Mouse (Mus musculus) neural tube, embryonic 11.5 days (tissue): ENCODE measurements around the gene Grid2. TPM values are rescaled to one million over a fixed set of nuclear protein-coding genes. Genes with fewer than 3 reads are reported as not detected.

Experiments
- ATAC-seq: fragments of 200-750 bp; cut with Nextera tagmentation; 2 replicates; pipeline ENCODE4 v1.8.0; 2017; ENCODE audit warnings: moderate number of reproducible peaks, mild to moderate bottlenecking, moderate TSS enrichment, moderate library complexity; ENCODE audit not compliant: insufficient read depth, low FRiP score, low TSS enrichment
- DNase-seq: peaks from one replicate; pipeline ENCODE4 v3.0.0-alpha.2; 2015; ENCODE audit warnings: low spot score
- H3K27ac ChIP-seq: fragments of 300-500 bp; sonication (generic); 2 replicates; pipeline ENCODE4 v1.5.1; 2014; ENCODE audit warnings: low read depth, mild to moderate bottlenecking, low read length
- H3K27me3 ChIP-seq: fragments of 300-500 bp; sonication (generic); 2 replicates; pipeline ENCODE4 v1.6.1; 2014; ENCODE audit warnings: mild to moderate bottlenecking, low read length, mixed read lengths; ENCODE audit not compliant: control insufficient read depth, insufficient read depth
- H3K36me3 ChIP-seq: fragments of 300-500 bp; sonication (generic); 2 replicates; pipeline ENCODE4 v1.6.1; 2014; ENCODE audit warnings: mild to moderate bottlenecking, low read length, moderate library complexity, mixed read lengths; ENCODE audit not compliant: control insufficient read depth, insufficient read depth
- H3K4me1 ChIP-seq: fragments of 300-500 bp; sonication (generic); 2 replicates; pipeline ENCODE4 v1.6.1; 2014; ENCODE audit warnings: low read length, mixed read lengths; ENCODE audit not compliant: control insufficient read depth, insufficient read depth
- H3K4me2 ChIP-seq: fragments of 300-500 bp; sonication (generic); 2 replicates; pipeline ENCODE4 v1.6.1; 2014; ENCODE audit warnings: low read depth, mild to moderate bottlenecking, moderate library complexity
- H3K4me3 ChIP-seq: fragments of 300-500 bp; sonication (generic); 2 replicates; pipeline ENCODE4 v1.5.1; 2014; ENCODE audit warnings: low read depth, low read length
- H3K9ac ChIP-seq: fragments of 300-500 bp; sonication (generic); 2 replicates; pipeline ENCODE4 v1.6.1; 2014; ENCODE audit warnings: mild to moderate bottlenecking, low read length
- H3K9me3 ChIP-seq: fragments of 300-500 bp; sonication (generic); 2 replicates; pipeline ENCODE4 v1.6.1; 2016; ENCODE audit warnings: low read length; ENCODE audit not compliant: control insufficient read depth
- whole genome bisulfite sequencing: fragments of 180-500 bp; shearing (Covaris S2); extraction: QIAGEN DNeasy Blood & Tissue Kit; methylation state at CpG from one replicate; pipeline ENCODE4 v1.1.7; 2014; 5-methylcytosine and 5-hydroxymethylcytosine counted together
- polyA plus RNA-seq: library from polyadenylated mRNA; unstranded; fragments of >200 nt; fragmentation: Nextera tagmentation; extraction: Ambion mirVana; gene quantifications from 2 replicates; pipeline ENCODE4 v1.2.1, GENCODE M21; 2014

Gene Grid2
- polyA plus RNA-seq, 1 experiment from 2014 or later: 3.3 TPM

DNA sequence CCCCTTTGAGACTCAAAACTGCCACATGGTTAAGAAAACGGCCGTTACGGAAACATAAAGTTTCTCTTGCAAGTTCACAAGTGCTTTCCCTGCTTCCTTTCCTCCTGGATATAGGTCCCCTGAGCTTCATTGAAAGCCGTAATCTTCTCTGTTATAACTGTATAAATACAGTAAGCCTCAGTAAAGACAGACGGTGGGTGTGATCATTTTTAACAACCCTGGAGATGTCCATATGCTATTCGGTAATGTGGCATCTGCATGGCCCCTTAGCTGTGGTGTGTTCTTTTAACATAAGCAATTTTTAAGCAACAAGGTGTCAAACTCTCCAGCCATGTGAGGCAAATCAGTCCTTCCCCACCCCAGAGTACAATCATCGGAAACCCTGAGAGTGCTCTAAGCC is 892.9 kb downstream of the Grid2 start:
- WGBS: 85% methylated on average over 7 of the region's 7 CpGs
- no peaks in the 10 kb centered on the region for H3K9me3 ChIP-seq
- H3K27ac ChIP-seq: no peak overlapping the region
- H3K36me3 ChIP-seq: no peaks in the 10 kb centered on the region
- H3K27me3 ChIP-seq: no peaks in the 10 kb centered on the region
- H3K4me2 ChIP-seq: no peak overlapping the region
- H3K9ac ChIP-seq: no peak overlapping the region
- DNase-seq (no peak), ATAC-seq (no peak)
- no peaks in the 10 kb centered on the region for H3K4me1 ChIP-seq
- H3K4me3 ChIP-seq: no peak overlapping the region

- Histone ChIP-seq H3K27me3 (no peaks in the 10 kb centered on the region), H3K4me2 (no peak overlapping the region), H3K4me1 (no peaks in the 10 kb centered on the region), H3K9me3 (no peaks in the 10 kb centered on the region), H3K4me3 (no peak overlapping the region), H3K27ac (no peak overlapping the region), H3K9ac (no peak overlapping the region), H3K36me3 (no peaks in the 10 kb centered on the region)
- no peak for DNase-seq
- 97% methylated on average over 1 of the region's 1 CpGs for WGBS
- ATAC-seq: no peak
Observed at GRCm38 (mm10) chr6:64174995-64175612, 919.4 kb downstream of the Grid2 start.

GRCm38 (mm10) chr6:64193646-64194045 is 938.0 kb downstream of the Grid2 start:
- H3K36me3 ChIP-seq: no peaks in the 10 kb centered on the region
- ATAC-seq (no peak), DNase-seq (no peak)
- H3K4me2 ChIP-seq: no peak overlapping the region
- no peak overlapping the region for H3K4me3 ChIP-seq
- H3K27ac ChIP-seq: no peak overlapping the region
- H3K9ac ChIP-seq: no peak overlapping the region
- H3K27me3 ChIP-seq: no peaks in the 10 kb centered on the region
- no peaks in the 10 kb centered on the region for H3K4me1 ChIP-seq
- WGBS: 89% methylated on average over 1 of the region's 1 CpGs
- no peaks in the 10 kb centered on the region for H3K9me3 ChIP-seq

DNA sequence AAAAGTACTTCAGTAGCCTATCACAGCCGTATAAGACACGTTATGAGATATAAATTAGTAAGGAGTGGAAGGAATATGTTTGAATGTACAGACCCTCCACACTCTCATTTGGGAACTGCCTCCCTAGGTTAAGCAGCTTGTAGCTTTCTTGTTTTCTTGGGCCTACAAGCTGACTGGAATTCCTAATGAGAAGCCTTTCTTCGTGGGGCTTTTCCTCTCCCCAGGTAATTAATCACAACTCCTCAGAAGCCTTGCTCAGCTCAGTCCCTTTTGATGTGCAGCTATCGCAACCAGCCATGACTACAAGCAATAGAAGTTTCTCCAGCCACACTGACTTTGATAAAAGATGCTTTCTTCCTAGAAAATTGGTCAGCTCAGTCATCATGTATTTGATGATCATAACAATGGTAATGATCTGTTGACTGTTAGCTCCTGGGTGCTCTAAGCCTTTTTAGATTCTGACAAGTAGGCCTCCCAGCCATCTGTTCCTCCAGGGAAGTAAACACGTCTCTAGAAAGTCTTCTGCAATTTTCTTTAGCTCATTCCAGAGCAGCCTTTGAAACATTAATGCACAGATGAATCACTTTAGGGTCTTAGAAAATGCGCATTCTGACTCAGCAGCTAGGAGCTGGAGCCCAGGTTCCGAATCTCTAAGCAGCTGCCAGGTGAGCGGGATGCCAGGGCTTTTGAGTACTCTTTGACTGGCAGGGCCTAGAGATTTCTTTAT is 946.9 kb downstream of the Grid2 start:
- Histone ChIP-seq H3K4me2 (no peak overlapping the region), H3K27ac (0 out of 2 replicates have a peak overlapping the region, but pooled peaks have one; percentile 10), H3K36me3 (no peaks in the 10 kb centered on the region), H3K4me3 (no peak overlapping the region), H3K27me3 (no peaks in the 10 kb centered on the region), H3K4me1 (peaks cover 6% of the 10 kb centered on the region), H3K9ac (no peak overlapping the region), H3K9me3 (no peaks in the 10 kb centered on the region)
- 21% methylated on average over 8 of the region's 8 CpGs for WGBS
- ATAC-seq (no peak), DNase-seq (peak; percentile 40)

DNA sequence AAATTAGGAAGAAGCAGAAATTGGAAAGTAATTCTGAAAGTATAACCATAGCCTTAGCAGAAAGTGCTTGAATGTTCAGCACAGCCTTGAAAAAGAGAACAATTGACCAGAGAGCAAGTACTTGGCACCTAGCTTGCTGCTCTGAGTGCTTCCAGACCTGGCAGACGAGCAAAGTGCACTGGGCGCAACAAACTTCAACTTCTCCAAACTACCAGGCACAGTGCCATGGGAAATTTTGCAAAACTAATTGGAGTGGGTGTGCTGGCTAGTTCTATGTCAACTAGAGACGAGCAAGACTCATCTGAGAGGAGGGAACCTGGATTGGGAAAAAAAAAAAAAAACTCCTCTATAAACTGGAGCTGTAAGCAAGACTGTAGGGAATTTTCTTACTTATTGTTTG is 980.7 kb downstream of the Grid2 start:
- H3K4me2 ChIP-seq: no peak overlapping the region
- ATAC-seq (no peak), DNase-seq (no peak)
- H3K4me1 ChIP-seq: no peaks in the 10 kb centered on the region
- no peaks in the 10 kb centered on the region for H3K27me3 ChIP-seq
- H3K9ac ChIP-seq: no peak overlapping the region
- no peaks in the 10 kb centered on the region for H3K9me3 ChIP-seq
- no peak overlapping the region for H3K4me3 ChIP-seq
- no peak overlapping the region for H3K27ac ChIP-seq
- 89% methylated on average over 3 of the region's 3 CpGs for WGBS
- no peaks in the 10 kb centered on the region for H3K36me3 ChIP-seq

DNA sequence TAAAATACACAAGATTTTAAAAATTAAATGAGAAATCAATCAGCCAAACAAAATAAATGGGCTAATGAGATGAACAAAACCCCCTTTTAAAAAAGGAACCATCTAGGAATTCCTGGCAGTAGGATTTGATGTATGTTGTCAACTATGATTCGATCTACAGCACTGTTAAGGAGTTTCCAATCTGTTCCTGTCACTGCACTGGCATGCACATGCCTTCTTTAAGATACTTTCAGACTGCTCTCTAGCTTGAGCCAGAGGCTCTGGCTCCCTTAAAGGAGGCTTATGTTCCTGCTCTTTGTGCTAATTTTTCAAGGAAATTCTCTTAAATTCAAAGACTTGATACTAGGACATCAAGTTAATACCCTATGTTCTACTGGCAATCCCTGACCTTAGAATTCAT is 984.9 kb downstream of the Grid2 start:
- Histone ChIP-seq H3K9me3 (no peaks in the 10 kb centered on the region), H3K36me3 (no peaks in the 10 kb centered on the region), H3K9ac (no peak overlapping the region), H3K4me2 (no peak overlapping the region), H3K4me3 (no peak overlapping the region), H3K27ac (no peak overlapping the region), H3K27me3 (no peaks in the 10 kb centered on the region), H3K4me1 (no peaks in the 10 kb centered on the region)
- DNase-seq (no peak), ATAC-seq (no peak)
- 75% methylated on average over 1 of the region's 1 CpGs for WGBS

GRCm38 (mm10) chr6:64245951-64246350 is 990.3 kb downstream of the Grid2 start:
- Histone ChIP-seq H3K9ac (no peak overlapping the region), H3K9me3 (no peaks in the 10 kb centered on the region), H3K27me3 (no peaks in the 10 kb centered on the region), H3K4me1 (no peaks in the 10 kb centered on the region), H3K27ac (no peak overlapping the region), H3K4me3 (no peak overlapping the region), H3K36me3 (no peaks in the 10 kb centered on the region), H3K4me2 (no peak overlapping the region)
- no peak for ATAC-seq
- DNase-seq: no peak
- 87% methylated on average over 1 of the region's 1 CpGs for WGBS

DNA sequence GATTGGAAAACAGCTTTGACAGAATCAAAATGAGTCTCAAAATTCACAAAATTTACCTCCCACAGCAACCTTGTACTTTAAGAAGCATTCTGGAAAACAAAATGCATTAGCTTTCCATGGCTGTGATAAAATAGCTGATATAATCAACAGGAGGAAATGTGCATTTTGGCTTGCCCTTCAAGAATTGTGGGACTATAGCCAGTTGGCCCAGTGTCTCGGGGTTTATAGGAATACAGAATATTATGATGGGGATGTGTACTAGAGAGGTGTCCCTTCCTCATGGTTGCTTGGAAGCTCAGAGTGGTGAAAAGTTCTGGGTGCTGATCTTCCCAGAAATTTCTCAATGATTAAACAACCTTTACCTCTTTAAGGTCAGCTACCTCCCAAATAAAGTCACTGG is 995.4 kb downstream of the Grid2 start:
- DNase-seq: no peak
- Histone ChIP-seq H3K36me3 (no peaks in the 10 kb centered on the region), H3K4me1 (no peaks in the 10 kb centered on the region), H3K9me3 (no peaks in the 10 kb centered on the region), H3K27ac (no peak overlapping the region), H3K4me2 (no peak overlapping the region), H3K9ac (no peak overlapping the region), H3K27me3 (no peaks in the 10 kb centered on the region), H3K4me3 (no peak overlapping the region)
- ATAC-seq: no peak
- WGBS: 90% methylated on average over 1 of the region's 1 CpGs

- Histone ChIP-seq H3K9me3 (no peaks in the 10 kb centered on the region), H3K4me3 (no peak overlapping the region), H3K27me3 (no peaks in the 10 kb centered on the region), H3K4me2 (no peak overlapping the region), H3K9ac (no peak overlapping the region), H3K27ac (no peak overlapping the region), H3K36me3 (no peaks in the 10 kb centered on the region), H3K4me1 (no peaks in the 10 kb centered on the region)
- DNase-seq (no peak), ATAC-seq (no peak)
- 94% methylated on average over 4 of the region's 4 CpGs for WGBS
Observed at GRCm38 (mm10) chr6:64263517-64263916, 1007.8 kb downstream of the Grid2 start.
